Mouse (Mus musculus) T-cell, adult 2 months (primary cell): ENCODE data around the gene Tmod3.
"Not testable (repeated sequence)": the region's sequence is repeated elsewhere in the genome, so short reads cannot be mapped to it uniquely, and the experiment has no call there.

Experiments used
- DNase-seq: peaks from one replicate; pipeline ENCODE4 v3.0.0; 2022; ENCODE audit warnings: low spot score

Gene Tmod3

DNA sequence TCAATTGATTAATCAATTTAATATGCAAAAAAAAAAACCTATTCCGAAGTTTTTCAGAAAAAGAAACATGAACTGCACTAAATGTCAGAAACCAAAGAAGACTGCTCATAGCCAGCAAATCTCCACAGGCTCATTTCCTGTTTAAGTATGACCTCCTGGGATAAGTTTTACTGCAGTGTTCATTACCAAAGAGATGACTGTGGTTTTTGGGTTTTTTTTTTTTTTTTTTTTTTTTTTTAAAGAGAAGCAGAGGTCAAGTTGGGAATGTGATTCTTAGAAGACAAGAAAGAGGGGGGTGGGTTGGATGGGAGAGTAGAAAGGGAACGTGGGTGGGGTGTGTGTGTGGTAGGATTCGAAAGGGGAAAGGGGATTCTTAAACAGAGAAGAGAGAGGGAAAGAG, 1.1 kb downstream of the Tmod3 start:
- no peak for DNase-seq

DNA sequence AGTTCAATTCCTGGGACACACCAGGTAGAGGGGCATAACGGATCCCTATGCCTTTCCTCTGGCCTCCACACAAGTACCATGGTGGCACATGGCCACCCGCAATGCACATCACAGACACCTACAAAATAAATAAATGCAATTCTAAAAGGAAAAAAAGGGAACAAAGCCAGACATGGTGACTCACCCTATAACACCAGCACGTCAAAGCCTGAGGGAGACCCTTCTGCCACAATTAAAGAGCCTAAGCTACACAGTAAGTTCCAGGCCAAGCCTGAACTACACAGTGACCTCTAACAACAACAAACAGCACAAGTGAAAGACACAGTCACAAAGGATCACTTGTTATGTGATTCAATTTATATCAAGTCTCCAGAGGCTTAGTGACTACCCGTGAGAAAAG, 5.7 kb downstream of the Tmod3 start:
- DNase-seq = no peak

DNA sequence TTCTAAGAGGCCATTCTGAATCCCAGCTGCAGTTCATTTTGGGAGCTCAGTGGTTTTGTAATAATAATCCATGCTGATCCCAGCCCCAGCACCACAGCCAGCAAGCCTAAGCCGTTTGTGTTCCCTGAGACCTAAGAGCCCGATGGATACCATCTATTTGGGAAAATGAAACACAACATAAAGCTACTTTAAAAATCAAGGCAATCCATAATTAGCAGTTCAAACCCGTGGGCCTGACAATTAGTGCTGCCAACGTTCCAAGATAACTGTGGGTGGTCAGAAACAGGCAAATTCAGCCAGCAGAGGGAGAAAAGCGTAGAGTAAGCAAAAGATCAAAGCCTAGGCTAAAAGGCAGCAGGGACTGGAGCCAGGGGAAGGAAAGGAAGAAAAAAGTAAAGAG, 8.1 kb downstream of the Tmod3 start:
- DNase-seq = no peak

DNA sequence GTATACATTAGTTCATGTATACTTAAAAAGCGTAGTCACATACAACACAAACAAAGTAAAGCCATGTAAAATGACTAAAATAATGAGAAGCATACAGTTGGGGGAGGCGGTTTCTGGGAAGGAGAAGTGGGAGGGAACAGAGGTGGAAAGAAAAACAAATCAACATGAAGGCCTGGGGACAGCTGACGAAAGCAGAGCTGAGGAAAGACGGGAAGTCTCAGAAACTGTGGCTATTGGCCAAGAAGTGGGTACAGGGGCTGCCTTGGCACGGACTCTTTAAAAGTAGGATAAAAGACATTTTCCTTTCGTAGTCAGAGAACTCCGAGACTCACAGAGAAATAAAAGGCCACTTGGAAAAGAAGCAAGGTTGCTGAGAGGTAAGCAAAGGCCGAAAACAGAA, 10.4 kb downstream of the Tmod3 start:
- no peak for DNase-seq

DNA sequence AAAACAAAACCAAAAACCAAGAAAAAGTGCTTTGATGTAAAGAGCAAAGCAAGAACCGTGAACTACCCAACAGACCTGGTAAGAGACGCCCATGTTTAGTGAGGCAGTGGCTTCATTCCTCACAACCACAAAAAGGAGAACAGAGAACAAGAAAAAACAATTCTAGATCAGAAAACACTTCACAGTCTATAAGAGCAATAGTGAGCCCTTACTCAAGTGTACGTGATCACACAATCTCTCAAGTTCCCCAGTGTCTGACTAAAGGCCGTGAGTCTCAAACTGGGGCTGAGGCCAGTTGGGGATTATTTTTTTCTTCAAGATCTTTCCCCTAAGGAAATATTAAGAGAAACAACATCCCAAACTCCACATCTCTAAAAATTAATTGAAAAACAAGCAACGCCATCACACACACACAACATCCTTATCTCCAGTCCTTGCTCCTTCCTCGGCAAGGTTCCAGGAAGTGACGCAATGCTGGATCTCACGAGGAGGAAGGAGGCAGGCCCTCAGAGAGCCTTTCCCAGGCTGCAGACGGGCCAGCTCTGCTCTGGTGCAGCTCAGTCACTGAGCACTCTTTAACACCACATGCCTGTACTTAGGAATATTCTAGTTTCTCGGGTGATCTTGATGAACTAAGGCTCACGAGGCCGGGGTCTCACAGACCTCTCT, 12.4 kb downstream of the Tmod3 start:
- DNase-seq = peak; percentile 57

DNA sequence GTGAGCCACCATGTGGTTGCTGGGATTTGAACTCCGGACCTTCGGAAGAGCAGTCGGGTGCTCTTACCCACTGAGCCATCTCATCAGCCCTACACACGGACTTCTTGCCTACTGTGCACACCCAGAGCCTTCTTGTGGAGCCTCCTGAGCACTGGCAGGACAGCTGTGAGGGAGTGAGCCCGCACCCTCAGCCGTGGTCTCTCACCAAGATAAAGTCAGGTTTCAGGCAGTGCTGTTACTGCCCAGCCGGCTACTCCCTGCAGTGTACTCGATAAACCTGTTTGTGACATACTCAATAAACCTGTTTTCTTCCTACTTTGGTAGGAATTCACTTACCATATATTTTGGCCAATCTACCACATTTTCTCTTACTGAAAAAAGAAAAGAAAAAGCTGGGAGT, 13.9 kb downstream of the Tmod3 start:
- DNase-seq = no peak

DNA sequence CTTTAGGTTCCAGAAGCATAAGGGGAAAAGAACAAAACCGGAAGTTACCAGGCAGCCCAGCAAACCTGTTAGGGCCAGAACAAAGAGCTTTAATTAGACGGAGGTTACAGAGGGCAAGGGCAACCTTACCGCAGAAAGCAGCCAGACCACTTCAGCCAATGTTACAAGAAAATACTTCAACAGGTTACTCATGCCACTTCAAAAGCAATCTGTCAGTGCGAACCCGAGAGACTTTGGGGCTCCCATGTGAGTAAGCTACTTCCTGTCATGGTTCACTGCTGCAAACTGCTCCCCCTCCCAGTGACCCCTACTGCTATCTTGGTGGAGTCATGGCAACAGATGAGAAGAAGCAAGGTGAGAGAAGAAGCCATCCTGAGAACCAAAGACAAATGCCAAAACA, 18.0 kb downstream of the Tmod3 start:
- DNase-seq = peak; percentile 72

DNA sequence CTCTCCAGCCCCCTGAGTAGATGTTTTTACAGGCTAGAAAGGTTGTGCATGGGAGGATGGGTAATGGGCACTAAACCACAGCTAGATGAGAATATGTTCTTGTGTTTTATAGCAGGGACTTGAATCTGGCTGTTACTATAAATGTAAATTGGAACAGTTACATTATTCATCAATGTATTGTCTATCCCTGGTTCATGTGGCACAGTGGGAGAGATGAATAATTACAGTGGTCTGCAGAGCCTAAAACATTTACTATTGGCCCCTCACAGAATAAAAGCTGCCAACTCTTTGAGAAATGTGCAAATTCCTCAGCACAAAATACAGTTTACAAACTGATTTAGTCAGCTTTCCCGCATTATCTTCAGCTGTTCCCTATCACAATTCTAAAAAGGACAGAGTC, 23.0 kb downstream of the Tmod3 start:
- DNase-seq = no peak

DNA sequence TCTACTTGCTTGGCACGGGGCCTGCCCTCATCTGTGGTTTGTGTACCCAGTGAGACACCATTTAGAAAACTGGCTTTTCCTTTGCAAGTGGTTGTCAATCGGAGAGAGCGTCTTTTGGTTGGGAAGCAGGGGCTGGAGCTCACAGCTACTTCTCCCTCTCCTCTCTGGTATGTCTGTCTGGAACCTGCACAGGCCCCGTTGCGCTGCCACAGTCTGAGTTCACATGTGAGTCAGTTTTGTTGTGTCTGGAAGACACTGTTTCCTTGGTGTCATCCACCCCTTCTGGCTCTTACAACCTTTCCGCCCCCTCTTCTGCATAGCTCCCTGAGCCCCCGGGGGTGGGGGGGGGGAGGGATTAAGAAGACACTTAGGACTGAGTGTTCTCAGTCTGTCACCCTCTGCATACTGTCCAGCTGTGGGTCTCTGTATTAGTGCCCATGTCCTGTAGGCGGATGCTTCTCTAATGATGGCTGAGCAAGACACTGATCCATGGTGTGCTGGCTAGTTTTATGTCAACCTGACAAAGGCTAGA, 25.0 kb downstream of the Tmod3 start:
- no peak for DNase-seq

DNA sequence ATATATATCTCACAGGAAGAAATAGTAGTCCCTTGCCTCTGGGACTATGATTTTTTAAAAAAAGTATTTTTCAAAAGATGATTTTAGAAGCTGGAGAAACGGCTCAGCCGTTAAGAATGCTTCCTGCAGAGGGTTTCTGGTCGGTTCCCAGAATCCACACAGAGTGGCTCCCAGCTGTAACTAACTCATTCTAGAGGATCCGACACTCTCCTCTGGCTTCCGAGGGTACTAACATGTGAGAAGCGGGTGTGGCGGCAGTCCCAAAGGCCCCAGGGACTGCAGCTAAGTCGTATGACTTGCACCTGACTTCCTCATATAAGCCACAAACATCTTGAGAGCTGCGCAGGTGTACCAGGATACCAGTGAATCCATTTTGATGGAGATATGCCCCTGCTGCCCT, 26.5 kb downstream of the Tmod3 start:
- not testable (repeated sequence) for DNase-seq

DNA sequence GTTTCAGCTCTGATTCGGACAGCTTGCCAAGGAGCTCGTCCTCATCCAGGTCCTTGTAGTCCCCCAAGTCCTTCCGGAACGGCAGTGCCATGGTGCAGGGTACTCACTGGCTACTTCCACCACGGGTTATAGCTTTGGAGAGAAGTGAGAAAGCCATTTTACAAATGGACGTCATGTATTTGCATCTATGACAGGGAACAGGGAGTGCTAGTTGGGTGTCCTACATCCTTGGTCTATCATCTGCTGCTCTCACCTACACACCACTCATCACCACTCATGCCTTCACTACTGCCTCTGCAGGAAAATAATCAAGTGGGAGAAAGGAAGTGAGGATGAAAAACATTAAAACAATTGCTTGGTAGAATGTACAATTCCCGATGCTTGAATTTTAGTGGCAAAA, 27.0 kb downstream of the Tmod3 start:
- DNase-seq = no peak

DNA sequence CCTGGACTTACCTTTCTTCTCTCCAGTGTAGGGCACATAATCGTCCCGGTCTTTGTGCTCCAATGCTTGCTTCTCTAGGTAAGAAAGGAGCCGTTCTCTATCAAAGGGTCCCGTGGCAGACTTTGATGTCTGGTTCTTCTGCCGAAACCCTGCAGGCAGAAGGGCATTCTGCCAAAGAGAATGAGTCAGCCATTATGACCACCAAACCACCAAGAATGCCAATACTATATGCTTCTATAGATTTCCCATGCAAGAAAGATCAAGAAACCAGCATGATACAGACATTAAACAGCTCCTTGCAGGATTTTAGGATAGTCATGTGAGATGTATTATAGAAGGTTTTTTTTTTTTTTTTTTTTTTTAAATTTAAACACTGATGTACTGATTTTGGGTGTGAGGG, 30.1 kb downstream of the Tmod3 start:
- DNase-seq = no peak

DNA sequence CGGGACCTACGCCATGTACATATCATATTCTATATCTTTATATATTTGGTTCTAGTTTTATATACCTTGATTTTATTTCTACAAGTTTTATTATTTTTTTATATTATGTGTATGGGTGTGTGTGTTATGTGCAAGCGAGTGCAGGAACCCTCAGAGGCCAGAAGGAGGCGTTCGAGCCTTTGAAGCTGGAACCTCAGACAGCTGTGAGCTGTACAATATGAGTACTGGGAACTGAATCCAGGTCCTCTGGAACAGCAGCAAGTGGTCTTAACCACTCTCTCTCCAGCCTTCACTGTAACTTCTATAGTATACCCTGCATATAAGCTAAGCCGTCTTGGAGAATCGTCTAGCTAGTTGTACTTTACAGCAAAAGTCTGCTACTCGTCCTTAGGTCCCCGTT, 31.4 kb downstream of the Tmod3 start:
- no peak for DNase-seq

DNA sequence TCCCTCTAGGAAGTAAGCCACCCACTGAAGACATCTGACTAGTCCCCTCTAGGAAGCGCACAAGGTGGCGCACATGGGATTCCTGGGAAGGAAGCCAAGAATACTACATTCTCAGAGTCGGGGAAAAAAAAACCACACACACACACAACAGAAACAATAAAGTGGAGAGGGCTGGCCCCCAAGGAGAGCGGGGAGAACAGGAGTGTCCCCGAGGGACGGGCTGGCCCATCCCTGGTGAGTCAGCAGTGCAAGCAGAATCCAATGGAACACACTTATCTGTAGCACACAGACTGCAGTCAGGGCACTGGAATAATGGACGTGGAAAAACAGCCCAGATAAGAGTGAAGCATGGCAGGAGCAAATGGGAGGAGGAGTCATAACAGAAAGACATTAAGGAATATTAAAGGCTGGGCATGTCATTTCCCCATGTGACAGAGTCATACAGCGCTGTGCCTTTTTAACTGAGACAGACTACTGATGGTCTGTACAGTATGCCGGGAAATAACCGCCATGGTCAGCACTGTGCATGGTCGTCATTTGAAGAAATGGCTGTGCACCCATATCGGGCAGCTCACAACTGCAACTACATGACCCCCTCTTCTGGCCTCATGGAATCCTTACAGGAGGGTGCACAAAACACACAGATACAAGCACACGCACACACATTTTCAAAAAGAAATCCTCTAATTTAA, 31.9 kb downstream of the Tmod3 start:
- no peak for DNase-seq

DNA sequence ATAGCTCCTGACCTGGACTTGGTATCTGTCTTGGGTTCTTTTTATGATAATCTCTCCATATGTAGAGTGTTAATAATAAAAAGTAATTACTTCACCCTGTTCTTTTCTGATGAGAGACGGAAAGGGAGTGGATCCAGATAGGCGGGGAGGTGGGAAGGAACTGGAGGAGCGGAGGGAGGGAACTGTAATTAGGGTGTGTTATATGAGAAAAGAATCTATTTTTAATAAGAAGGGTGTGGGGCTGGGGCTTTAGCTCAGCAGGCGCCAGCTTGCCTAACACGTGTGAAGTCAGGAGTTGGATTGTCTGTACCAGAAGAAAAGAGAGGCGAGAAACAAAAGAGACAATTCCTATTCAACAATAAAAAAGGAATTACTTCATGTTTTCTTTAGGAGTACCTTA, 35.8 kb downstream of the Tmod3 start:
- no peak for DNase-seq

DNA sequence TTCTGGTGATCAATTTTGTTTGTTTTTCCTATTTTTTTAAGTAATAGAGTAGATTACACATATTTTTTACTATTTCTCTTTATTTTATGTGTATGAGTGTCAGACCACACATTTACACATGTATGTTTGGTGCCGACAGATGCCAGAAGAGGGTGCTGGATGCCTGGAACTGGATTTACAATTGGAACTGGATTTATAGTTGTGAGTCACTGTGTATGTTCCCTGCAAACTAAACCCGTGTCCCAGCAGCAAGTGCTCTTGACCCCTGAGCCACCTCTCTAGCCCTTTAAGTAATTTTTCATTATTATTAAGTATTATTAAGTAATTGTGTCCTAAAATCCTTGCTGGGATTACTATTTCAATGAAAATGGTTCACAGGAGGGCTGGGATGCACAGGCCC, 37.2 kb downstream of the Tmod3 start:
- no peak for DNase-seq

DNA sequence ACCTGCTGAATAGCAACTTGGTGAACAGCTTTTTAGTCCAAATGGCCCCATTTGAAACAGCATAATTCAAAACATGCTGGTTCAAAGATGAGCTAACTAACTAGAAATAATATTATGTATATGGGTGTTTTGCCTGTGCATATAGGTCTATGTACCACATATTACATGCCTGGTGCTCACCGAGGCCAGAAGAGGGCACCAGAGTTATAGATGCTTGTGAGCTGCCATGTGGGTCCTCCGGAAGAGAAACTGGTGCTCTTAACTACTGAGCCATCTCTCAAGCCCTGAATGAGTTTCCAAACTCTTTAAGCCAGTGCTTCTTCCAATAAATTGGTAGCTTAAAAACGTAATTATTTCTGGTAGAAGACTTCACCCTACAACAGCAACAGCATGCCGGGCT, 37.7 kb downstream of the Tmod3 start:
- peak; percentile 71 for DNase-seq

DNA sequence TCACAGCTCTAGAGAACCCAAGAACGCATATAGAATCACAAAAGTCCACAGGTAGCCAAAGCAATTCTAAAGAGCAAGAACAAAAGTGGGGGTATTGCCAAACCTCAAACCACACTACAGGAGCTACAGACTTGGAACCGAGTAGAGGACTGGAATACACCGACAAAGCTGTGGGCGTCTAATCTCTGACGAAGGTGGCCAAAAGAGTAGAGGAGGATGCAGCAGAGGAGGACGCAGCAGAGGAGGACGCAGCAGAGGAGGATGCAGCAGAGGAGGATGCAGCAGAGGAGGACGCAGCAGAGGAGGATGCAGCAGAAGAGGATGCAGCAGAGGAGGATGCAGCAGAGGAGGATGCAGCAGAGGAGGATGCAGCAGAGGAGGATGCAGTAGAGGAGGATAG, 38.5 kb downstream of the Tmod3 start:
- DNase-seq = no peak

DNA sequence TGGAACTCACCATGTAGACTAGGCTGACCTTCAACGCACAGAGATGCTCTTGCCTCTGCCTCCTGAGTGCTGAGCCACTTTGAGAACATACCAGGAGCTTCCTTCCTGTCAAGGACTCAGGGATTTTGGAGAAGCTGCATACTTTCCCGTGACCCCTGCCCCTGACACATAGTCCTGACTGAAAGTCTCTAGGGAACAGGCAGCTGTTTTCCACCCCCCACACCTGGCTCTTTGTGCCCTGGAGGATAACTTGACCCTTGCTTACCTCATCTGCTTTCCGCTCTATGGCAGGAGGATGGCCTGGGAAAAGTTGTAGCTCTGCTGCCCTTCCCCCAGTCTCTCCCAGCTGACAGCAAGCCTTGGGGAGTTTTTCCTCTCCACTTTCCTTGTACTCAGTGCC, 41.7 kb downstream of the Tmod3 start:
- no peak for DNase-seq

DNA sequence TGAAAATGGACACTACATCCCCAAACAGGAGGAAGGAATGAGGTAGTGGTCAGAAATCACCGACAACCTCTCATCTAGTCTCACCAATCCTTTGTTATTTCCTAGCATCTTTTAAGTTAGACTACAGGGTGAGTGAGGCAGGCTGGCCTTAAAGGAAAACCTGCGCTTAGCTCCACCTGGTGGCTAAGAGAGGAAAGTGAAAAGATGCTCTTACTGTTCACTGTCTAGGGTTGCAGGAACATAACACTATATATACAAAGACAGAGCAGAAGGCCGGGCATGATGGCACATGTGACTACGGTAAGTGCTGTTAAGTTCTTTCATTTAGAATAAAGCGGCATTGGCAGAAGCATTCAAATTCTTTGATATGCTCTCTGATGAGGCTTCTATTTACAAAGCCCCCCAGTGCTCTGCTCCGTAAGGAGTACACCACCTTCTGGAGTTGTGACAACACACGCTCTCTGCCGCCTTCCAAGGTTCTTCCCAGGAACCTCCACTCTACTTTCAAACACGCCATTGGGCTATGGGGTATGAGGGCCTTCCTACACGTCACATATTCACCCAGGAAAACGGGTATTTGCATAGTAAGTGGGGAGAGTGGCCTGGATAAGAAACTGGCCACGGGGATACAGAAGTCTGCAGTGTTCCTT, 43.9 kb downstream of the Tmod3 start:
- DNase-seq = peak; percentile 31

DNA sequence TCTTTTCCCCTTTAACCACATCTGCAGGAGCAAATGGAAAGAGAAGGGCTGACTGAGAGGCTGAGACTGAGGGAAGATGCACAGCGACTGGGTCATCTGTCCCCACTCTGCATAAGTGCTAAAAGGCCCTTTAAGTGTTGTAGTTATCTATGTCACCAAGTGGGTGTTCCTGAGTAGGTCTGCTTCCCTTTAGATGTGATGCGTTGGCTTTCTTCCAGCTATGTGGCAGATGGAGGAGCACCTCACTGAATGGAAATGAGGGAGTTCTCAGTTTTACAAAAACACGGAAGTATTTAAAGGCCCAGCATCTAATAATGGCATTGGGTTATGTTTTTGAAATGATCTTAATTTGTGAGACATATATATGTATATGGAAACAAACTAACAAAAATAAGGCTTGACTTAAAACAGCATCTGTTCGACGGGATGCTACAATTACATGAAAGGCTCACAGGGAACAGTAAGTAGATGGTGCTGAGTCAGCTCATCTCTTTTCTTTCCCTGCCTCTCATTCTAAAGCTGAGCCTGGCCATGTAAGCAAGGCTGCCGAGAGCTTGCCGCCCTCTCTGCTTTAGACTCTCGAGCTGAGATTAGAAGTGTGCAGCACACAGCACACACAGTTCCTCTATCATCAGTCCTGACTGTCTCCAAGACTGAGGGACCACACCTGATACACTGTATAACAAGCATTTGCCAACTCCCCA, 48.1 kb downstream of the Tmod3 start:
- no peak for DNase-seq

DNA sequence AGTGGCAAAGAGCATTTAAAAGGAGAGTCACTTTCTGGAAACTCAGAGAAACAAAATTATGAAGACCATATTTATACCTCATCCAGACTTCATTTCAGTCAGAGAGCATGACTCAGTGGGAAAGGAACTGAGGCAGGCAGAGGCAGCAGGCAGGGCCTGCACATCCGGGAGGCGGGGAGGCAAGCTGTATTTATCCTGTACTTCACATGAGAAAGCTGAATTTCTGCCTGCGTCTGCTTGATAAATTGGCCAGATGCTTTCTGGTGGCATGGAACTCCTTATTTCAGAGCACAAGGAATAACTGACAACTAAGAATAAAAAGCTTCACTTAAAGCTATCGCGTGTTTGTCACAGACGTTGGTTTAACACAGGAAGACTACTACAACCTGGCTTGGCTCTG, 55.1 kb downstream of the Tmod3 start:
- no peak for DNase-seq

DNA sequence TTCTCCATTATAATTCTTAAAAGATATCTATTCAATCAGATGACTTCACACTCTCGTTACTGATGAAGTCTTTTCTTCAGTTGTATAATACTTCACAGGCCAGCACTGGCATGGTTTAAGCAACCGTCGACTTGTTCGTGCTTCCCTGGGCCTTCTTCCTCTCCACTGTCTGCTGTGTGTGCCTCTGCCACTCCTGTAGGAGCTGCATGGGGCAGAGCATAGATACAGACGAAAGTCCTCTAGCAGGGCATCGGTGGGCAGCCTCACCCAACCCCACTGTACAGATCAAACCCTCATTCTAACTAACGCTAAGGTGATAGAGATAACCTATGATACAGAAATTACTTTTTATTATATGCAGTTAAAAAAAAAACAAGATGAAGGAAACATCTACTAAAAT, 60.9 kb downstream of the Tmod3 start:
- no peak for DNase-seq
